Mouse (Mus musculus): ENCODE data around the gene Pip5k1b.

Gene Pip5k1b

GRCm38 (mm10) chr19:24469216-24469615 is 86.5 kb downstream of the Pip5k1b start:
- no peak for DNase-seq

- DNase-seq, result no peak
Observed at GRCm38 (mm10) chr19:24468616-24469015, 87.1 kb downstream of the Pip5k1b start.

DNA sequence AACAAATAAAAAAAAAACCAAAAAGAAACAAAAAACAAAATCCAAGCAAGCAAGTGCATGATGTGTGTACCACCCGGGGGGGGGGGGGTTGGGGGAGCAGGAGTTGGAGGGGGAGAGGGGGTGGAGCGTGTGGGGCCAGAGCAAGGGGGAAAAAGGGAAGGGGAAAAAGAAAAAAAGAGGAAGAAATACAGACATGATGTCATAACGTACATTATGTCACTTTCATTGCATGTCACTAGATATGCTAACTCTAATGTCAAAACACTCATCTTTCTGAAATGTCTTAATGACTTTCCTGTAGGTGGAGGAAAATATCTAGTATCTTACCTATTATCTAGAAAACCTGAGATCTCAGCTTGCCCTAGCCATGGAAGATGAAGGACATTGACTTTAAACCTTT is 92.7 kb downstream of the Pip5k1b start:
- DNase-seq, result no peak

DNA sequence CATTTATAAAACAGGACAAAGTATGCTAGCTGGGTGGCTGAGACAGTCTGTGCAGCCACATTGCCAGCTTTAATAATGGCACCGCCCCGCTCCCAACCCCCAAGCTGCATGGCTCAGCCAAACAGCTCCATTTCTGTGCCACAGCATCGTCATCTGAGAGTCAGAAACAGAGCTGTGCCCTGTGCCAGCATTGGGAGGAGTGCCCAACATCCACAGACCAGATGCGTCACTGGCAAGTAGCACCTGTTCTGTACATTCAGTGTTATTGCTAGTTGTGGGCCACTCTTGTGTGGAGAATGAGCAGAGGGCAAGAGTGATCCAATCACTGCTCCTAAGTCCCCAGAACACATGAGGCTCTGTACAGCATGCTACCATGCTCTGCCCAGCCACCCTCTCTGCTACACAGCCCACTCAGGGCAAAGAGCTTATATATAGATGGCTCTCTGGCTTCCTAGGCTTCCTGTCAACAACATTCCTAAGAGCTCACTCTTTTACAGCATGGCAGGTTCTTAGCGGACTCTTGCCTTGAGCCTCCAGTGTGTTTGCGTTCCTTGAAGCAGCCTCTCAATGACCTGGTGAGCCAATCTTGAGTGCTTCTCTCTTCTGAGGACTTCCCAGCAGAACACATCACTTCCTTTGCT is 99.0 kb downstream of the Pip5k1b start:
- no peak for DNase-seq

DNA sequence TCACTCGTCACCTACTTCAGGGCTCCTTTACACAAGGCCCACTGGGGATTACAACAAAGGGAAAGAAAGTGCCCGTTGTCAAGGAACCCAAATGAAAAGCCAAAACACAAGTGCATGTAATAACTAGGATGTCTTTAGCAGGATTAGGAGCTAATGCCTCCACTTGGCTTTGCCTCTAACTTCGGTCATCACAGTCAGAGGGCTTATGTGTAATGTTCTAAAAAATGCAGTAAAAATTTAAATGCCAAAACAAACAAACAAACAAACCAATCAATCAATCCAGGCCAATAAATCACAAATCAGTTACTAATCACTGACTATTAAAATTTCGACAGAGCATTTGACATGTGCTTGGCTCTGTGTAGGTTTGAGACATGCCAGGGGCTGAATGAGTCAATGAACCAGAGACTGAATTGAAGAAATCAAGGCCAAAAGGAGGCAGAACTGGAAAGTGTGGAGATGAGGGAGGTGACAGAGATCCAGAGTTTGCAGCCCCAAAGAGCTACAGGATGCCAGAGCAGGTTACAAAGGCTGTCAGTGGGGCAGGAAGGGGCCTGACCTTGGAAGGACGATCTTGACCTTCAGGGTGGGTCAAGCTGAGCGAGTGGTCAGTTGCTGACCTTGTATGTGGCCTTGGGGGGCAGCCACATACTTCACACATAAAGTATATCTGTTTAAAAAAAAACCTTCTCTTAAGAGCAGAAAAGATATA is 100.3 kb downstream of the Pip5k1b start:
- DNase-seq, result no peak

GRCm38 (mm10) chr19:24454451-24454850 is 101.2 kb downstream of the Pip5k1b start:
- no peak for DNase-seq

DNA sequence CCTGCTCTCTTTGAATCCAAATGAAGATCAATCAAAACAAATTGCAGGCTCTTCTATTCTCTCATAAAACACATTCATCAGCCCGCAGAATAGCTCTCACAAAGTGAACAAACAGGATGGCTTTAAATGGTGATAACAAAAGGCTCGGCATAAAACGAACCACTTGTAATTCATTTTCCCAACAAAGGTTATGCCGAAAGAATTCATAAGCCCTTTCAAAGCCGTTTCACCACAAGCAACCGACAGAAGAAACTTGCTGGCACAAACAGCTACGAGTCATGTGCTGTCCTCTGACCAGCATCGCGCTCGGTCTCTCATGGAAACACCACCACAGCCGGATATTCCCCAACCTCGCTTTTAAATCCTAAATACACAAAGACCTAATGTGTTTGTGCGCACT is 102.3 kb downstream of the Pip5k1b start:
- no peak for DNase-seq

- DNase-seq, result peak; percentile 22
Observed at GRCm38 (mm10) chr19:24452441-24452898, 103.2 kb downstream of the Pip5k1b start.

GRCm38 (mm10) chr19:24451626-24452025 is 104.0 kb downstream of the Pip5k1b start:
- no peak for DNase-seq

- no peak for DNase-seq
Observed at GRCm38 (mm10) chr19:24450740-24451139, 104.9 kb downstream of the Pip5k1b start.

DNA sequence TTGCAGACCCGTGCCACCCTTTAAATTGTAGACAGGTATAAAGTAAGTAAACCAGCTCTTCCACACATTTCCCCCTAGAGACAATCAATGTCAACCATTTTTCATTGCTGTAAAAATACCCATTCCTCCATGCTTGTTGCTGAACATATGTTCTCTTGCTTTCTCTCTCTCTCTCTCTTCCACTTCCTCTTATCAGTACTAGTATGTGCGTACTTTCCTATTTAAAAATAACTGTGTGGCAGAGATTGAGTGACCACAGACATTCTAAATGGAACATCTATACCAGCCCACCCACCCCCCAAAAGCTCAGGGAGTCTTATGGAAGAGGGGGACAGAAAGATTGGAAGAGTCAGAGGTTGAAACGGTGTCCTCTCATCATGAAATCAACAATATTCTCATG is 111.3 kb downstream of the Pip5k1b start:
- DNase-seq, result no peak

DNA sequence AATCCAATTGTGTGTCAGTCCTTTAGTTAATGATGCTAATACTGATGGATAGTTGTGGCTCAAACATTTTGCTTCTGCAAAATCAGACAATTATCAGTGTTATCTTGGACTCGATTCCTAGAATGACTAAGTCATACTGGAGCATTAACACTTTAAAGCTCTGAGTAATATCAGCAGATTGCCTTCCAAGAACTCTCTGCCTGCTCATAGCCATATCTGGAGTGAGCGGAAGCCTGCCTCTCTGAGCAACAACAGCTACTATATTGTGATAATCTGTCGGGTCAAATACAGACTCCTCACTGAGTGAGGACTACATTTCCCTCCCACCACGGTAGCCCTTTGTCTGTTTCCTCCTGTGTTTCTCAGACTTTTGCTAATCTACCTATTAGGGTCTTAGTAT is 116.0 kb downstream of the Pip5k1b start:
- DNase-seq, result no peak

DNA sequence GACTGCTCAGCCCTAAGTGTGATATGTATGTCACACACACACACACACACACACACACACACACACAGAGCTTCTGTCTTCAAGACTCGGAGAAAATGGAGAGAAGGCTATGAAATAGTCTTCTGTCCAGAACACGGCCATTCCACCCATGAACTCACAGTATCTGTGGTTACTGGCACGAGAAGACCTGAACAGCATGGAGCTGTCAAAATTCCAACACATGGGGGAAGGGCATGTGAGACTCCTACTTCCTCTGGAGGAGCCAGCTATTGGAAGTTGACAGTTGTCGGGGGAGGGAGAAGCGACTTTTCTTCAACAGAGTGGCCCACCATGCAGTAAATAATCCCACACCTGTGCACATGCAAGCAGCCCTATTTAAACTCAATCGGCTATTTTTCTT is 121.4 kb downstream of the Pip5k1b start:
- DNase-seq, result peak; percentile 30

DNA sequence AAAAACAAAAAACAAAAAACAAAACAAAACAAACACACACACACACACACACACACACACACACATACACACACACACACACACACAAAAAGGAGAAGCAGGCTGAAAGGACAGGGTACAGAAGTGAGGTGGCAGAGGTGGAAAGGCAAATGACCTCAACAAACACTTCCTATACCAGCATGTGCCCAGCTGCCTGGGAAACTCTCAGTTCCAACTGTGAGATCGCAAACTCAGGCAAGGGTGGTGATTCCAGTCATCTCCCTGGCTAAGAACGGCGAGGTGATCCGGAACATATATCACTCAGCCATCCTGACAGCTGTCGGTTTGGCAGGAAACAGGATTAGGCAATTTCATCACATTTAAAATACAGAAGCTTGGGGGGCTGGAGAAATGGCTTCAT is 123.2 kb downstream of the Pip5k1b start:
- DNase-seq, result no peak

DNA sequence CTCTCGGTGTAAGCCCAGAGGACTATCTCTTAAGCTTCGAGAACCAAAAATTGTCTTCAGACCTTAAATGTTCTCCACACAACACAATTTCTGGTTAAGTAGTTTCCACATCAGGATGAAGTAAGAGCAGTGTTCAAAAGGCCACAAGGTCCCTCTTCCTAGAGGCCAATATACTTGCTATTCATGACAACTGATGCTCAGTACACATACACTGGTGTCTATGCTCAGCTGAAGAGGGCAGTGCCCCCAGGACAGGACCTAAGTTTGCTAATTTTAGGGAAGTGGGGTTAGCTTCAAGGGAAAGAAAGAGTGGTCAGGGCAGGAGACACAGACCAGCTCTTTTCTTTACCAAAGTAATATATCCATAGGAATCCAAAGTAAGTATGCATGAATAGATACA is 124.3 kb downstream of the Pip5k1b start:
- no peak for DNase-seq

- no peak for DNase-seq
Observed at GRCm38 (mm10) chr19:24428011-24428410, 127.7 kb downstream of the Pip5k1b start.

DNA sequence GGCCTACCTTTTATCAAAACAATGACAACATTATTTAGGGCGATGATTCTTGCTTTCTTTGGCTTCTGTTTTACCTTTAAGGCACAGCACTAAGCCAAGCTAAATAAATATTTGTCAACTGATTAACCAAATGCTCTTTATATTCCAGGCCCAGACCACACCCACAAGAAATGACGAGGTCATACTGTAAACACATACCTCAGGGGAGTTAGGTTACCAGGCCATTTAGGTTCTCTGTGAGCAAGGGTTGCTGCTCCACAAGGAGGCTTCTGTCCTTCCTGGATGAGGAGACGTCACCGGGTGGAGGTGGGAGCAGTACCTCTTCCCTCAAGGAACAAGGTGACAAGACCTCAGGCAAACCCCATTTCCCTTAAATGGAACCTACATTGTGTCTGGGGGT is 128.4 kb downstream of the Pip5k1b start:
- DNase-seq, result no peak

DNA sequence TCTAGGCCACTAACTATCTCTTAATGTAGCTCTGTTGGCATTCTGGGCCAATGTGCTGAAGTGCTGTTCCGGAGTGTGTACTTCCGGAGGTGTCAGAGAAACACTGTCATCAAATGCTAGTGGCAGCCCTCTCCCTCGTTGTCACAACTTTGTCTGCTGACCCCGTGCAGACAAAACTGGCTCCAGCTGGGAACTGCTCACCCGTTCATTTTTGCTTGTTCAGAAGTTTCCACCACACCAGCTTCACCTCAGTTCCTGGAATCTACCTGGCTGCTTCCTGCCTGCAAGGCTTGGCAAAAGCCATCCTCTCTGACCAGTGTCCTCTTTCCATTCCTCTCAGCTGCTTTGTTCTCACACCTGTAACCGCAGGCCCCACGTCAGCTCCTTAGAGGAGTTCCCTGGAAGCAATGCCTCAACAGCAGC is 128.9 kb downstream of the Pip5k1b start:
- peak; percentile 15 for DNase-seq

GRCm38 (mm10) chr19:24418030-24418429 is 137.6 kb downstream of the Pip5k1b start:
- no peak for DNase-seq

GRCm38 (mm10) chr19:24417659-24418004 is 138.0 kb downstream of the Pip5k1b start:
- no peak for DNase-seq

DNA sequence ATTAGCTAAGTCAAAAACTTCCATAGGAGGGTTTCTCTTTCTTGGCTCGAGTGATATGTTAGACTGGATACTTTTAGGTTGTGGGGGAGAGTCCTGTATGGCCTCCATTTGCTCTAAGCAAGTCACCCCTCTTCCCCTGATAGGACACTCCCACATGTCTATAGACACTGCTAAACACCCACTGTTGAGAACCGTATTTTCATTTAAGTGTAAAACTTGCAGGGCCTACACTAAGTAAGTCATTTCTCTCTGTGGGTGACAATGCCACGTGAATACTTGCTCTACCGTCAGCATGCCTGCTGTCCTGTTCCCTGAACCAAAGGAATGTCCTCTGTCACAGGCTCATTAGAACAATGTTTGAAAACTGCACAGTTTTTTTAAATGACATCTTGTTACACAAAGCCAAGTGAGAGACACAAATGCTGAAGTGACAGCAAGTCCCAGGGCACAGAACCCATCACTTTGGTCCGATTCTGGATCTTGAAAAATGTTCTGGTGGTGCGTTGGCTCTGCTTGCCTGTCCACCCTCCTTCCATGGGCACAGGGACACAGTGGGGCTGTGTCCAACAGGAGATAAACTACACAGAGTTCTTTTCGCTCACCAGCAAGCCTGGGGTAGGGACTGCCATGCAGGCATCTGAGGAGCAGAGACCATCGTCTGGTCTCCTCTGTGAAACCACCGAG is 138.6 kb downstream of the Pip5k1b start:
- no peak for DNase-seq

DNA sequence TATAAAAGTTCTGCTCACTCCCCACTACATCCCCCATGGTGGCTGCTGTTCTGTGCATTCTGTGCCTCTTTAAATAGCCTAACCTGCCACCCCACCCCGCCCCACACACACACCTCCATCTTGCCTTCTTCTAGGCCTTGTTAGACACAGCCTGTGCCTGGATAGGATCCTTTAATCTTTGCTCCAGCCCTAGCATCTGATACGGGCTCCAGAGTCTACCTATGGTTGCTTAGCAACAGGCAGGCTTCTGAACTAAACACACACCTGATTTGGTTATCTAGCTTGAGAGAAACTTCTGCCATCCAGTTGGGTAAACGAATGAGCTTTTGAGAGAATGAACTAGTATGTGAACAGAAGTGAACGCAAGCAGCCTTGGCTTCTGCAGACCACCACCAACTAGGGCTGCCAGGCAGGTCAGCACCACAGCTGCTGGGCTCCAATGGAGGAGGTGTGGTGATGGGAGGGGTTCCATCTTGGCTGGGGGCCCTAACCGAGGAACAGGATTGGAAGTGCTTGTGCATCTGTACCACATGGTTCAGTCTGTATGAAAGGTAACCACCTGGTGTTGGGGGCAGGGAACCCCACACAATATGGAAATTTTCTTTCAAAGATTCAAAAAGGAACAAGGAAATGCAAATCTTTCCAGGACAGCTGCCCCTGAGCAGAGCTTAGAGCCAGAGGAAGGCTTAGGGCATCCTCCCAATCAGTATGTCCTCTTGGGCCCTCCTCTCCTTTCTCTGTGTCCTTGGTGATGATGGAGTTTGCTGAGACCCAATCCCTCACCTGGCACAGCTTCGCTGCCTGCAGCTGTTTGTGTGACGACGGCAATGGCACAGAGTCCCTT is 139.7 kb downstream of the Pip5k1b start:
- no peak for DNase-seq
